Mouse (Mus musculus): Measurements from ENCODE around the gene Sema3f. TPM values are rescaled to one million over a fixed set of nuclear protein-coding genes. Genes with fewer than 3 reads are reported as not detected.
A peak's percentile ranks its signal among the peaks of the same experiment; 100 is the strongest.

The Sema3f gene
- polyA plus RNA-seq, 1 experiment from 2014 or later, result 34.0 TPM

- H3K4me3 ChIP-seq (replicated peaks; ENCODE audit: low read depth, low read length), result no peak overlapping the region
- DNase-seq, result peak; percentile 47
- peaks cover 24% of the 10 kb centered on the region for H3K36me3 ChIP-seq (ENCODE audit: control insufficient read depth, insufficient read depth, low read length)
- no peaks in the 10 kb centered on the region for H3K27me3 ChIP-seq (ENCODE audit: control insufficient read depth, insufficient read depth, low read length)
- H3K4me2 ChIP-seq (ENCODE audit: low read length), result peak overlapping the region; percentile 35
- no peaks in the 10 kb centered on the region for H3K9me3 ChIP-seq (ENCODE audit: control insufficient read depth, low read length)
- 7% methylated on average over 14 of the region's 14 CpGs for WGBS
- H3K9ac ChIP-seq (replicated peaks; ENCODE audit: low read length), result peak overlapping the region; percentile 44; the same call in 1 of the 2 replicates
- no peak for ATAC-seq (ENCODE audit: low FRiP score, low TSS enrichment)
- H3K4me1 ChIP-seq (ENCODE audit: control insufficient read depth, insufficient read depth, low read length), result peaks cover 66% of the 10 kb centered on the region
- H3K27ac ChIP-seq (replicated peaks; ENCODE audit: low read depth, low read length), result peak overlapping the region; percentile 55; the same call in 1 of the 2 replicates
Measured at GRCm38 (mm10) chr9:107697811-107698521, 12.3 kb downstream of the Sema3f start.

DNA sequence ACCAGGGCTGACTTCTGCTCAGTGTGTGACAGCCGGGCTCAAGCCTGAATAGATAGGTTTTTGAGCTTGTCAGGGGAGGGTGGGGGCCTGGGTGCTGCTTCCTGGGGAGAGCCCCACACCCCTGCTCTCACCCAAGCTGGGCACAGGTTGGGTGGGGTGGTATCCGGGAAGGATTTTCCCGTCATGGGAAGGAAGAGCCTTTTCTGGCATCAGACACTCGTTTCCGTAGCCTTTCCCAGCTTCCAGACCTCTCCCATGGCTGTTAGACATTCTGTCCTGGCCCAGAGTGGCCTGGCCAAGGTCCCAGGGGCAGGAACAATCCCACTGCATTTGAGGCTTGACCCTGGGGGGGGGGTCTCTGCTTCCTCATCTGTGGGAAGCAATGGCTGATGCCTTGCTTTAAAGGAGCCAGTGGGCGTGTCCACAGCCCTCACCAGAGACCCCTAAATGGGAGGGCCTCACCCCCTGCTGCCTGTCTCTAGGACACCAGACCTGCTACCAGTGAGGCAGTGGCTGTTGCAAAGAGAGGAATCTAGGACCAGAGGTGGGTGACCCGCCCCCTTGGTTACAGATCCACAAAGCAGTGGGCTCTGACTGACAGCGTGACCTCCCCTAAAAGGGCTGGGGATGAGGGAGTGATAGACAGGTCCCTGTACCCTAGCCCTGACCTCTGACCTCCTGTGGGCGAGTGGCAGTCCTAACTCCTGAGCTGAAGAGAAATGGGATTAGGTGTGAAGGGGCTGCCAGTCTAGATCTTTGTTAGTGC lies 13.2 kb downstream of the Sema3f start:
- H3K27ac ChIP-seq (replicated peaks; ENCODE audit: low read depth, low read length), result no peak overlapping the region
- H3K36me3 ChIP-seq (ENCODE audit: control insufficient read depth, insufficient read depth, low read length), result peaks cover 22% of the 10 kb centered on the region
- H3K4me3 ChIP-seq (replicated peaks; ENCODE audit: low read depth, low read length), result no peak overlapping the region
- WGBS, result 17% methylated on average over 9 of the region's 9 CpGs
- peaks cover 62% of the 10 kb centered on the region for H3K4me1 ChIP-seq (ENCODE audit: control insufficient read depth, insufficient read depth, low read length)
- H3K9ac ChIP-seq (replicated peaks; ENCODE audit: low read length), result no peak overlapping the region
- DNase-seq (no peak), ATAC-seq (ENCODE audit: low FRiP score, low TSS enrichment) (no peak)
- no peak overlapping the region for H3K4me2 ChIP-seq (ENCODE audit: low read length)
- no peaks in the 10 kb centered on the region for H3K9me3 ChIP-seq (ENCODE audit: control insufficient read depth, low read length)
- no peaks in the 10 kb centered on the region for H3K27me3 ChIP-seq (ENCODE audit: control insufficient read depth, insufficient read depth, low read length)

GRCm38 (mm10) chr9:107696106-107696479 lies 14.2 kb downstream of the Sema3f start:
- no peak for DNase-seq
- Histone ChIP-seq H3K27ac (replicated peaks; ENCODE audit: low read depth, low read length) (no peak overlapping the region), H3K9ac (replicated peaks; ENCODE audit: low read length) (no peak overlapping the region), H3K4me3 (replicated peaks; ENCODE audit: low read depth, low read length) (no peak overlapping the region), H3K36me3 (ENCODE audit: control insufficient read depth, insufficient read depth, low read length) (peaks cover 26% of the 10 kb centered on the region), H3K4me2 (ENCODE audit: low read length) (no peak overlapping the region), H3K27me3 (ENCODE audit: control insufficient read depth, insufficient read depth, low read length) (no peaks in the 10 kb centered on the region), H3K9me3 (ENCODE audit: control insufficient read depth, low read length) (no peaks in the 10 kb centered on the region), H3K4me1 (ENCODE audit: control insufficient read depth, insufficient read depth, low read length) (peaks cover 58% of the 10 kb centered on the region)
- ATAC-seq (ENCODE audit: low FRiP score, low TSS enrichment), result no peak
- WGBS, result 26% methylated on average over 6 of the region's 6 CpGs

DNA sequence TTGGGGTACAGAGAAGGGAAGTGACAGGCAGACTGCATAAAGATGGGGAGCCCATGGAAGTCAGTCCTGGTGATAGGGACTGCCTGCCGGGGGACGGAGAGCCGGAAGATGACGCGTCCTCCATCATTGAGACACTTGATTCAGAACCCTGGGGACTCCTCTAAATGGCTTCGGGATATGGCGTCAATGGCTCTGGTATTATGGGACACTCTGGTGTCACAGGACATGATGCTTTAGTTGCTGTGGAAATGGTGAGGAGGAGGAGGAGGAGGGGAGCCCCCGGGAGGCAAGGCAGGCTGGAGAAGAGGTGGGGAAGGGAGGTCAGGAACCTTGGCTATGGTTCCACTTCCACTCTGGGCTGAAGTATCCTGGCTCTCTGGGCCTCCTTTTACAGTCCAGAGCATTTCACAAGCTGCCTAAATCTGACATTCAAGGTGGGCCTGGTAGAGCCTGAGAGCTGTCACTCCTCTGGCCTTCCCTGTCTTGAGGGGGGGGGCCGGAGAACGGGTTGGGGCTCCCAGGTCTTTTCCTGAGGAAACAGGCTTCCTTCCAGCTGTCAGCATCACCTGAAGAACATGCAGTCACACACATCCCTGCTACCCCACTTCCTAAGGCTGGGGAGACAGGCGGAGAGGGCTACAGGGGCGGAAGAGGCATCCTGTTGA lies 14.7 kb downstream of the Sema3f start:
- peaks cover 58% of the 10 kb centered on the region for H3K4me1 ChIP-seq (ENCODE audit: control insufficient read depth, insufficient read depth, low read length)
- H3K9me3 ChIP-seq (ENCODE audit: control insufficient read depth, low read length), result no peaks in the 10 kb centered on the region
- no peaks in the 10 kb centered on the region for H3K27me3 ChIP-seq (ENCODE audit: control insufficient read depth, insufficient read depth, low read length)
- DNase-seq, result no peak
- H3K9ac ChIP-seq (replicated peaks; ENCODE audit: low read length), result no peak overlapping the region
- no peak overlapping the region for H3K27ac ChIP-seq (replicated peaks; ENCODE audit: low read depth, low read length)
- ATAC-seq (ENCODE audit: low FRiP score, low TSS enrichment), result no peak
- H3K4me2 ChIP-seq (ENCODE audit: low read length), result no peak overlapping the region
- peaks cover 28% of the 10 kb centered on the region for H3K36me3 ChIP-seq (ENCODE audit: control insufficient read depth, insufficient read depth, low read length)
- no peak overlapping the region for H3K4me3 ChIP-seq (replicated peaks; ENCODE audit: low read depth, low read length)
- WGBS, result 76% methylated on average over 12 of the region's 12 CpGs

DNA sequence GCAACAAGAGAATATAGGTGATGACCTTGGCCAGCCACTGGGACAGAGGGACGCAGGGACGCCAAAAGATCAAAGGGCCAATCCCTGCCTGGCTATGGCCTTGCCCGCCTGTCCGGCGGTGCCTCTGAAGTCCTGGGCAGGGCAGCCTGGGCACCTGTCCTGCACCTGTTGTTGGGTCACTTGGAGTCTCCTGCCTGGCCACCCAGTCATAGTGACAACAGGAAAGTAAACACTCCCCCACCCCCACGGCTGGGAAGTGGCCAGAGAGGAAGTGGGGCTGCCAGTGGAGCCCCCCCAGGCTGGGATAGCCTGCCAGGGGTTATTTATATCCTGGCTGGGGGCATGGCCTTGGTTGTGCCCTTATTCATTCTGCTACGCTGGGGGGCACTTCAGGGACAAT lies 15.6 kb downstream of the Sema3f start:
- Histone ChIP-seq H3K4me3 (replicated peaks; ENCODE audit: low read depth, low read length) (no peak overlapping the region), H3K27ac (replicated peaks; ENCODE audit: low read depth, low read length) (no peak overlapping the region), H3K4me2 (ENCODE audit: low read length) (no peak overlapping the region), H3K27me3 (ENCODE audit: control insufficient read depth, insufficient read depth, low read length) (no peaks in the 10 kb centered on the region), H3K36me3 (ENCODE audit: control insufficient read depth, insufficient read depth, low read length) (peaks cover 37% of the 10 kb centered on the region), H3K4me1 (ENCODE audit: control insufficient read depth, insufficient read depth, low read length) (peaks cover 49% of the 10 kb centered on the region), H3K9me3 (ENCODE audit: control insufficient read depth, low read length) (no peaks in the 10 kb centered on the region), H3K9ac (replicated peaks; ENCODE audit: low read length) (no peak overlapping the region)
- DNase-seq (no peak), ATAC-seq (ENCODE audit: low FRiP score, low TSS enrichment) (no peak)
- WGBS, result 70% methylated on average over 7 of the region's 7 CpGs

DNA sequence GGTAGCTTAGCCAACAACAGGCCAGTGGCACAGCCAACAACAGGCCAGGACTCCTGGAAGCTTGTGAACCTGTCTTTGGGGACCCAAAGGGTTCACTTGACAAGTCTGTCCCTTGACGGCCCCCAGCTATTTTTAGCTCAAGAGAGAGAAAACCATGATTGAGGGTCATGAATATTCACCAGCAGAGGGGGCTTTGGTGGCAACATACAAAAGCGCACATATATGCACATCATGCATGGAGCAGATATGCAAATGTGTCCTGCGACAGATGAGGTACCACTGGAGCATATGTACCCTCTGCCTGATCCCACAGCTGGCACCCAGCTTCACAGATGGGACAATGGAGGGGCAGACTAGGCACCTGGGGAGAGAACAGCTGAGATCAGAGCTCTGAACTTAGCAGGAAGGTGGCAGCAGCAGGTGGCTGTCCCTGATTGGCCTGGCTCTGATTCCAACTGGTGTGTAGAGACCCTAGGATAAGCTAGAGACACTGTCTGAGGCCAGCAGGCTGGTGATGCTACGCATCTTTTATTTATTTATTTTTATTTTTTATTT lies 16.8 kb downstream of the Sema3f start:
- H3K27me3 ChIP-seq (ENCODE audit: control insufficient read depth, insufficient read depth, low read length), result no peaks in the 10 kb centered on the region
- no peak overlapping the region for H3K27ac ChIP-seq (replicated peaks; ENCODE audit: low read depth, low read length)
- 48% methylated on average over 4 of the region's 4 CpGs for WGBS
- no peak overlapping the region for H3K4me2 ChIP-seq (ENCODE audit: low read length)
- H3K9ac ChIP-seq (replicated peaks; ENCODE audit: low read length), result no peak overlapping the region
- H3K36me3 ChIP-seq (ENCODE audit: control insufficient read depth, insufficient read depth, low read length), result peaks cover 43% of the 10 kb centered on the region
- DNase-seq, result no peak
- H3K9me3 ChIP-seq (ENCODE audit: control insufficient read depth, low read length), result no peaks in the 10 kb centered on the region
- H3K4me3 ChIP-seq (replicated peaks; ENCODE audit: low read depth, low read length), result no peak overlapping the region
- no peak for ATAC-seq (ENCODE audit: low FRiP score, low TSS enrichment)
- peaks cover 38% of the 10 kb centered on the region for H3K4me1 ChIP-seq (ENCODE audit: control insufficient read depth, insufficient read depth, low read length)

DNA sequence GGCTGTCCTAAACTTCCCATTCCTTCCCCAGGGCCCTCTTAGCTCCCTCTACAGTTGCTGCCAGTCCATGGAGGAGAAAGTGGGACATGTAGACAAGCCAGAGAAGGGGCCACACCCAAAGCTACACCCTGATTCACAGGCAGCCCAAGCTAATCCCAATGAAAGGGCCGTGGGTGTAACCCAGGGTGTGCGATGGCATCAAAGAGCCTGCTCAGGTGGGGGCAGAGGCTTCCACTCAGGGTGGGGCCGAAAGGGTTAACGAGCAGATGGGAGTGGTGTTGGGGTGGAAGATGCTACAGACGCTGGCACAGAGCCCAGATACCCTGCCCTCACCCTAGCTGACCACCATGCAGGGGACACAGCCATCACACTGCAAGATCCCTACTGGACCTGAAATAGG lies 17.5 kb downstream of the Sema3f start:
- H3K4me2 ChIP-seq (ENCODE audit: low read length), result no peak overlapping the region
- peaks cover 48% of the 10 kb centered on the region for H3K36me3 ChIP-seq (ENCODE audit: control insufficient read depth, insufficient read depth, low read length)
- DNase-seq (no peak), ATAC-seq (ENCODE audit: low FRiP score, low TSS enrichment) (no peak)
- H3K9me3 ChIP-seq (ENCODE audit: control insufficient read depth, low read length), result no peaks in the 10 kb centered on the region
- H3K4me3 ChIP-seq (replicated peaks; ENCODE audit: low read depth, low read length), result no peak overlapping the region
- H3K4me1 ChIP-seq (ENCODE audit: control insufficient read depth, insufficient read depth, low read length), result peaks cover 30% of the 10 kb centered on the region
- no peaks in the 10 kb centered on the region for H3K27me3 ChIP-seq (ENCODE audit: control insufficient read depth, insufficient read depth, low read length)
- 69% methylated on average over 5 of the region's 5 CpGs for WGBS
- no peak overlapping the region for H3K27ac ChIP-seq (replicated peaks; ENCODE audit: low read depth, low read length)
- no peak overlapping the region for H3K9ac ChIP-seq (replicated peaks; ENCODE audit: low read length)

GRCm38 (mm10) chr9:107690391-107690790 lies 19.9 kb downstream of the Sema3f start:
- Histone ChIP-seq H3K36me3 (ENCODE audit: control insufficient read depth, insufficient read depth, low read length) (peaks cover 68% of the 10 kb centered on the region), H3K27me3 (ENCODE audit: control insufficient read depth, insufficient read depth, low read length) (no peaks in the 10 kb centered on the region), H3K4me1 (ENCODE audit: control insufficient read depth, insufficient read depth, low read length) (peaks cover 9% of the 10 kb centered on the region; the same call in 1 of the 2 replicates), H3K4me3 (replicated peaks; ENCODE audit: low read depth, low read length) (no peak overlapping the region), H3K4me2 (ENCODE audit: low read length) (no peak overlapping the region), H3K27ac (replicated peaks; ENCODE audit: low read depth, low read length) (no peak overlapping the region), H3K9me3 (ENCODE audit: control insufficient read depth, low read length) (no peaks in the 10 kb centered on the region), H3K9ac (replicated peaks; ENCODE audit: low read length) (no peak overlapping the region)
- ATAC-seq (ENCODE audit: low FRiP score, low TSS enrichment) (no peak), DNase-seq (no peak)
- WGBS, result 81% methylated on average over 8 of the region's 8 CpGs

Data from midbrain, embryonic 14.5 days (tissue).